Mouse (Mus musculus) embryo, embryonic 11 days (tissue): ENCODE data around the gene Wdr1.
"Not testable (repeated sequence)": the region's sequence is repeated elsewhere in the genome, so short reads cannot be mapped to it uniquely, and the experiment has no call there.

Experiments used
- DNase-seq: peaks from one replicate; pipeline ENCODE4 v3.0.0-alpha.2; 2015

The Wdr1 gene

DNA sequence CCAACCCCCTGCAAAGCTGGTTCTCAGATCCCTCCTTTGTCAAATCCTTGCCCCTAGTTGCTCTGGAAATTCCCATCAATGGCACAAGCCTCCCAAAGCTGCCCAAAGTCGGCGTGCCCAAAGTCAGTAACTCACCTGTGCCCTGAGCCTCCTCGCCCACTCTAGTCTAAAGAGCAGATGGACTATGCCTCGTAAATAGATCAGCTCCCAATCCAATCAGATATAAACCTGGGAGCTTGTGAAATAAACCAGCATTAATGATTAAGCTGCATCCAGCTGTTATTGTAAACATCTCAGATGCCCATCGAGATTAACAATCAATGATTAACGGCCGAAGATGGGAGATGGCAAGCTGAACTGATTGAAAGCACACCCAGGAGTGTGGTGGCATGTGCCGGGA is 71.3 kb downstream of the Wdr1 start:
- no peak for DNase-seq

DNA sequence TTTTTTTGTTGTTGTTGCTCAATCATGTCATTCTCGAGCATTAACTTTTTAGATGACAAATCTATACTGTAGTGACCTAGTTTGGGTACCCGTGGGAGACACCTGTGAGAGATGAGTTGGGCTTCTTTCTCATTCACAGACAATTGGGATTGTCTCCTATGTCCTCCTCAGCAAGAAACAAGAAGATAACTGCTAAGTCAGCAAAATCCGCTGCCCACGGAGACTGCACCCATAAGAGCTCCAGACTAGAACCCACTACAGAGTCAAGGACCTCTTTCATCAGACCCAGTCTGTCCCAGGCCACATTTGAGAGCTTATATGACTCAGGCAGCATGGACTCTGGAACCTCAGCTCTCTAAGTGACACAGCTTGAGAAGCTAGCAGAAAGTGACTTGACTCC is 73.3 kb downstream of the Wdr1 start:
- no peak for DNase-seq

DNA sequence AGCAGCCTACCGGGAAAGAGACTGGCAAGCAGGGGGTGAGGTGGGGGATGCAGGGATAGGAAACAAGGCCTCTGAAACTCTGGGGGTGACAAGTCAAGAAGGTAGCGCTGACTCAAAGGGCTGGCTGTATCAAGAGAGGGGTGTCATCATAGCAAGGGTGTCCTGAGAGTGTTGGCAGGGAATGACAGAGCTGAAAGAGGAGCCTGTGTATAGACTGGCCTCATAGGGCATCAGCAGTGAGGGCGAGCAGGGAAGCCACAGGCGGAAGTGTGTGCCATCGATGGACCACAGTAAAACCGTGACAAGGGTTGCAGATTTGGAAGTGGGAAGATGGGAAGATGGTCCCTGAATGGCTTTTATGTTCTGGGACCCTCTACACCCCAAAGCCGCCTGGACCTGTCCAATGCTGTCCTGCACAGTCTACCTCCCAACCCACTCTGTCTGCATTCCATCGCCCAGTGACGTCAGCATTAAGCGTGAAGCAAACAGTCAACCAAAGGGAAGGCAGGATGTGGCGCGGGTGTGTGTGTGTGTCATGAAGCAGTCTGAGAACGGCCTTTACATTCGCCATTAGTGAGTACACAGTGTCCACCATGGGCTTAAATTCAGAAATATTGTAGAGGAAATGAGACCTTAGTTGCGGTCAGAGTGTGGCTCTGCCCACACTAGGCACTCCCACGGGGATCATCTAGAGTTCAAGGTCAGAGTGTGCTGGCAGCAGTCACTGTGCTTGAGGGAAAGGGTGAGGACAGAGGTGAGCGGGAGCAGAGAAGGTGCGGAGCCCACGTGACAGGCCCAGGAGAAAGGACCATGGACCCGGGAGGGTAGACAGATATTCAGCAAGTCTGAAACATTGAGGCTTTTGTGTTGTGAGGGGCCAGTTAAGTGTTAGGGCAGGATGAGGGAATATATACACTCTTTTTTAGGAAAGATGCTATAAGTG is 74.1 kb downstream of the Wdr1 start:
- DNase-seq, result no peak

DNA sequence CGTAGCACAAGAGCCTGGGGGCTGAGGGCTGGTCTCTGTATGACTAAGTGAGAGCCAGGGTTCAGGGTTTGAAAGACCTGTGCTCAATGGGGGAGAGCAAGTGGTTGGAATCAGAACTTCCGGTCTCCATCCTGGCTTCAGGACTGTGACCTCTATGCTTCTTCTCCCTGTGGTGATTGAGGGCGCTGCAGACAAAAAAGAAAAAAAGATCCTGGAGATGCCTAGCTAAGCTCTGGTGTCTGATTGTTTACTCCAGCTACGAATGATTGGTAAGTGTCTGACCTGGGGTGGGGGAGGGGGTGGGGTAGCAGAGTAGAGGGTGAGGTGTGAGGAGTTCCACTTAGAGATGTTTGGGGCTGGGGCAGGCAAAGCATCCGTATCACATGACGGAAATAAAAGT is 75.0 kb downstream of the Wdr1 start:
- DNase-seq, result no peak

DNA sequence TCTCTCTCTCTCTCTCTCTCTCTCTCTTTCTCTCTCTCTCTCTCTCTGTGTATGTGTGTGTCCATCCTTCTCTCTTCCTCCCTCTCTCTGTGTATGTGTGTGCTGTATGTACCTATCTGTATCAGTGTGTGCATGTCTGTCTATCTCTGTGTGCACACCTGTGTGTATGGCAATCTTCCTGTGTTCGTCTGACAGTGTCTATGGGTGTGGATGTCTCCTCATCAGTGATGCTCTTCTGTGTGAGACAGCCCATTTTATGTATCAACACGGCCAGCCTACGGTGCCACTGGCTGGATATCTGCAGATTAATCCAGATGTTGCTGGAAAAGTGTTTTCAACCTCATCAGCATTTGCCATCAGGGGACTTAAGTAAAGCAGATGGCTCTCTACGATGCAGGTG is 75.8 kb downstream of the Wdr1 start:
- no peak for DNase-seq

DNA sequence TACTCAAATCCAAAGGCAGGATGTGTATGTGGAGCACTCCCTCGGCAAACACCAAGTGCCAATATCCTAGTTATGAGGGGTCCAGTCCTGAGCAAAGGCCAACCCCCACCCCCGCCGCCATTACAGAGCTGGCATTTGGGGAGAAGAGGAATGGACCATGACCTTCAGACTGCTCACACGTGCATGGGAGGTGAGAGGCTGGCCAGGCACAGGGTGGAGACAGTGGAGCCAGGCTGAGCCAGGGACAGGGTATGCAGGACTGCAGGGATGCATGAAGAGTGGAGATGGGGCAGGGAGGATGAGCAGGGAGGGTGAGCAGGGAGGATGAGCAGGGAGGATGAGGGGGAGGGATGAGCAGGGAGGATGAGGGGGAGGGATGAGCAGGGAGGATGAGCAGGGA is 77.1 kb downstream of the Wdr1 start:
- no peak for DNase-seq

DNA sequence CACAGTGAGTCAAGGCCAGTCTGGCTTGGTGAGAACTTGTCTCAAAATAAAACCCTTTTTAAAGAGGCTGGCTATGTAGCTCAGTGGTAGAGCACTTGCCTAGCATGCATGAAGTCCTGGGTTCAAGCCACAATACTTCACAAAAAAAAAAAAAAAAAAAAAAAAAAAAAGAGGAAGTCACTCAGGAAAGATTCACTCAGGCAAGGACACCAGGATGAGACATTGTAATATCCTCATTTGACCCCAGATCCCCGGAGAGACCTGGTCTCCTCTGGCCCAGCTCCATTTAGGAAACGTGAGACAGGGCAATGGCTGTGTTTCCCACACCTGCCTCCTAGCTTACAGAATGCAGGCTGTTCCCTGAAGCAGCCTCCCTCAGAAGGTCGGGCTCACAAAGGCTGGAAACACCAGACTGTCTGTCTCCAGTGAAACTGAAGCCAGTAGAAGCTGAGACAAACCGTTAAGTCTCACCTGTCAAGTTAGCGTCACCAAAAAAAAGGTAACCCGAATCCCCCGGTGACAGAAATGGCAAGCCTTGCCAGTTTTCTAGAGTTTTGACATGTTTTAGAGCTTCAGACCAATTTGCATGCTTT is 79.4 kb downstream of the Wdr1 start:
- DNase-seq, result no peak

DNA sequence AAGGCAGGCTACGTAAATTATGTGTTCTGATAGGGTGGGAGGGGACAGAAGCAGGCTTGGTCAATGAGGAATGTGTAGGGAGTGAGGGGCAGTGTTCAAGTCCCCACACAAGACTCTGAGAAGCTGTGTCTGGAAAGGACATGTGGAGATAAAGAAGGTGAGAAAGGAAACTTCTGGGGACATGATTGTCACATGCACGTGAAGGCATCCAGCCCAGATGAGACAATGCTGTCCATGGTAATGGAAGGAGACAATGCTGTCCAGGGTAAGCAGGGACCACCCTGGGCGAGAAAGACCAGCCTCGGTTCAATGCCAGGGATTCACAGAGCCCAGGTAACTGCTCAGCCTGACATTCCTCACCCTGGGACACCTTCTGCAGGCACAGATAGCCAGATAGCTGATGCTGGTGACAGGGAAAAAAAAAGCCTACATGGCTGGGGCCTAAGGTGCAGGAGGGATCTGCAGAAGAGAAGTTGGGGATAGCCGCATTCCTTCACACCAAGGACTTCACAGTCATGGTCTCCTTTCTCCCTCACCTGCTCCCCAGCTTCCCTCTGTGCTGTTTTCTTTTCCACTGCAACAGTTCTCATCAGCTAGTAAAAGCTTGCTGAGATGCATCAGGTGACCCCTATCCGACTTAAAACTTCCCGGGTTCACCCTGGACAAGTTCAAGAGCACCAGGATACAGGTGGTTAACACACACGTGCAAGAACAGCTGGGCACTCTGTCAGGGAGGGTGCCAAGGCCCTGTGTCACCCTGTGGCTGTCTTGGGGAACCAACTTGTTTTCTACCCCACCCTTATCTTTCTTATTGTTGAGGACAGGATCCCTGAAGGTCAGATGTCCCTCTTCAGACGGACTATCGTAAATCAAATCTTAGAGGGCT is 82.0 kb downstream of the Wdr1 start:
- DNase-seq, result no peak

DNA sequence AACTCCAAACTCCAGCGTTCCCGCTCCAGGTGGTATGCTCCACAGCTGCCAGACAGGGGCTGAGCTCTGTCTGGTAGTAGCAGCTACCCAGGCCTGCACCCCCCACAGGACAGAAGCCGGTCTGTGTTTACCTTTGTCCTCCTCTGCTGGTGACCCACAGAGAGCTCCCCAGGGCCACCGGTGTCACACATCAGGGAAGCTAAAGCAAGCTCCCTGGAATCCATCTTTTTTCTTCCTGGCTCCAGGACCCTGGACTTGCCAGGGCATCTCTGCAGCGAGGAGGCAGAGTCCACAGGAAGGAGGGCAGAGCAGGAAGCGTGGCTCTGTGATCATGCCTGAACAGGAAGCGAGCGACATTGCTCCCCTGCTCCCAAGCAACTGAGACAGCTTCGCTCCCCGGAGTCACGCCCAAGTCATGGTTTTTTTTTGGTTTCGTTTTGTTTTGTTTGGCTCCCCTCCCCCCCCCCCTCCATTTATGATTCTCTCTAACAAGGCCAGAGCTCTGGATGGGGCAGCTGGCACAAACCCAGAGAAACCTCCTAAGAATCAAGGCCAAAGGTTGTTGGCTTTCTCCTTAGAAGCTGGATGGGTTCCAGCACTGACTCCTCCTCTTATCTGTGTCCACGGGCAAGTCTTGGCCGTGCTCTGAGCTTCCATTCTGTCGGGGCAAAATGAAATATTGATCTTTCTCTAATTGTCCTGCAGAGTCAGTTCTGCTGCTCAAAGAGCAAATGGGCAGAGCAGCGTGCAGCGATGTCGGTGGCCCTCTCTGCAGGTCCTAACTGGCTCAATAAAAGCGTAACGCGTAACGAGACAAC is 82.9 kb downstream of the Wdr1 start:
- peak; percentile 65 for DNase-seq

DNA sequence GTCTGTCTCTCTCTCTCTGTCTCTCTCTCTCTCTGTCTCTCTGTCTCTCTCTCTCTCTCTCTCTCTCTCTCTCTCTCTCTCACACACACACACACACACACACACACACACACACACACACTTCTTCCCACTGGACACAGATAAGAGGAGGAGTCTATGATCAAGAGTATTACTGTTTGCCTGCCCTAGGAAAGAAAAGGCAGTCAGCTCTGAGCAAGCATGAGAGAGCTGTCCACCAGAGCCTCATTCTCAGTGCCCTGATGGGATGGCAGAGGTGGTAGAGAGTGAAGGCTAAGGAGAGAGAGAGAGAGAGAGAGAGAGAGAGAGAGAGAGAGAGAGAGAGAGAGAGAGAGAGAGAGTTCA is 83.5 kb downstream of the Wdr1 start:
- DNase-seq, result not testable (repeated sequence)

DNA sequence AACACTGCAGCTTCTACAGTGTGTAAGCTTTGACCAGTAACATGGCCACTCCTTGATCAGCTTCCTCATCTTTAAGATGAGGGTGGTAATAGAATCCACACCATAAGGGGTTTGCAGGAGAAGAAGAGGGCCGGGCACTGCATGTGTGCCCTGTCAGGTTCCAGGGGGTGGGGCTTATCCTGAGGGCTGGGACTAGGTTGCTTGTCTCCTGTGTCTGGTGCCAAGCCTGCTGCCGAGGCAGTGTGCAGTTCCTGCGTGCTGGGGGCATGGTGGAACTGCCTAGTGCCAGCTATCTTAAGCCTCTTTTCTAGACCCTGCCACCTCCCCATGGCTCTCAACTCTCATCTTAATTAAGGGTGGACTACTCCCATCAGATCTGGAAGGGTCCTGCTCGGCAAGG is 84.0 kb downstream of the Wdr1 start:
- DNase-seq, result no peak

DNA sequence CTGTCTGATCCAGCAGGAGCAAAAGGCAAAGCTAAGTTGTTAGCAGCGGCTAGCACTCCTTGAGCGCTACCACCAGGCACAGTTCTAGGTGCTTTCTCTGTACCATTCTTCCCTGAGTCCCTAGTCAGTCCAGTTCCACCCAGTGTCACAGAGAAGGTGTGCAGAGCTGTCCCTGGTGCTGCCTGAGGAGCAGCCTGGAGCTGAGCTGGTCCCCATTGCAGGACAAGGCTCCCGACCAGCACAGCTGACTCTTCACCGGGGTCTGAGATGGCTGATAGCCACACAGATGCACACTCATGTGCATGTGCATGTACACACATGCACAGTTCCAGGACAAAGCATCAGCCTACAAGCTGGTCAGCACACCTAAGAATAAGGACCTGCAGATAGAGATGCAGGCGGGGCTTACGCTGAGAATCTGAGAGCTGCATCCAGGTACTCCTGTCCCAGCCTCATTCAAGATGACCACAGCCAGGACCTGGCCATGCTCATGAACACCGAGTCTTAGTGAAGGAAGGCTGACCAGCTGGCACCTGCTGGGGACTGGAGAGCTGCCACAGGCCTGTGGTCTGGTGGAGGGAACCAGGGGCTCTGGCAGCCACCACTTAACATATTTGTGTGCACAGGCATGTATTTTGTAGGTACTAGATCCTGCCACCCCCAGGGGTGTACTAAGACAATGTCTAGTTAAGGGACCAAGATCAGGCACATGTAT is 85.1 kb downstream of the Wdr1 start:
- DNase-seq, result peak; percentile 28

DNA sequence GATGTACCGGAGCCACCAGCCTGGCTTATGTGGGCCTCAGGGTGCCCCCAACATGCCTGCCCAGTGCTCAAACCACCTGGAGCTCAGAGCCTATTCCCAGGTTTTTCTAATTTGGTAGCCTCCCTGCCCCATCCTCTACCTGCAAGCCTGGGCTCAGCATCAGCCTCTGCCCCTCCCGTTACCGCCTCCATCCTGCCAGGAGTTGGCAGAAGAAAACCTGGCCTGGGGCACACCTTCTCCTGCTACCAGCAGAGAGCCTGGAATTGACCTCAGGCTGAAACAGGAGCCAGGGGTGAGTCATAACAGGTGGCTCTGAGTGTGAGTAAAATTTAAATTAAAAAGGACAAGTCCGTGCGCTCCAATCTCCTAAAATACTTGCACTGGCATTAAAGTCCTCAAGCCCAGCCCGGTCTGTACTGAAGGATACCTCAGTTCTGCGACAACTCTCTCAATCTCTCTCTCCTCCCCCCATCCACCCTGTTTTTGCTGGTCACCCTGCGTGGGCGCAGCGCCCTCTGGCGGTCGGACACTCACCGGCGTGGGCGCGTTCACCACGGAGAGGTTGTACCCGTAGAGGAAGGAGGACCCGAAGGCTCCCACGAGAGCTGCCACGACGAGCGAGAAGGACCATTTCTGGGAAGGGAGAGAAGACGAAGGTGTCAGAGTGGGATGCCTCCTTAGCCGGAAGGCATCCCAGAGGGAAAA is 86.0 kb downstream of the Wdr1 start:
- DNase-seq, result no peak
